Mouse (Mus musculus): ENCODE results near the gene Map3k7. TPM values are rescaled to one million over a fixed set of nuclear protein-coding genes. Genes with fewer than 3 reads are reported as not detected.

Map3k7 gene
- polyA plus RNA-seq, 1 experiment from 2014 or later, result 23.5 TPM

DNA sequence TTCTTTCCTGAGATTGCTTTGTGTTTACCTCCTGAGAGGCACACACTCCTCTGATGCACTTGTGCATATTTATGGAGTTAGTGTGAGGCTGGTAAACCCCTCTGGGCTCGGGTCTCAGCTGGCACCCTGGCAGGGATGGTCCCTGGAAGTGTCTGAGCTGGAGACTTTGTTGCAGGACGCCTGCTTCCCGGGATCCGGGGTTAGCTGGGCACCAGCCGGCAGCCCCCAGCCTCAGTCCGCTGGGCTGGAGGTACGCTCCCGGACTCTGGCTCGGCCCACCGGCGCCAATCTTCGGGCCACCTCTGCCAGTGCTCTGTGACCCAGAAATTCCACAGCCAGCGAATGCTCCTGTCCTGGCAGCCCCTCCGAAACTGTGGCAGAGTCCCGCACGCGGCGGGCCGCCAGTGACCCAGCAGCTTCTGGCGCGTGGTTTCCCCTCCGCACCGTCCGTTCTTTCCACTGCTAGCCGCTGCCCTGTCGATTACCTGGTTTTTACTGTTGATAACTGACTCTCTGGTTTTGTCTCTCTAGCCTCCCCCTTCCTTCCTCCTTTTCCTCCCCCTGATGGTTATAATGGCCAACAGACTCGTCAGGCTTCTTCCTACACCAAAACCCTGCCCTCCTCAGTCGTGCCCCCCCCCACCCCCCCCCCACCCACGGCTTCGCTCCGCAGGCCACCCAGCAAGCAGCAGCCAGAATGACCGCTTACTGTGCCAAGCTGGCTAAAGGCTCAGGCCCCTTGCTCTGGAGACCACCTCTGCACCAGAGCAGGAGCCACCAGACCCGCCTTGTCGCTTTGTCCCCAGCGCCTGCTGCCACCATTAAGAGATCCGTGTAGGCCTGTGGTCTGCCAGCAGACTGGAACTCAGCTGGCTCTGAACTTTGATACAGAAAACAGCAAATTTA, 26.3 kb upstream of the Map3k7 start:
- Histone ChIP-seq H3K4me2 (peak overlapping the region; percentile 97), H3K4me3 (peak overlapping the region; percentile 61), H3K27ac (0 out of 2 replicates have a peak overlapping the region, but pooled peaks have one; percentile 39), H3K4me1 (replicated peaks) (peaks cover 13% of the 10 kb centered on the region), H3K9me3 (replicated peaks) (no peaks in the 10 kb centered on the region), H3K9ac (peak overlapping the region; percentile 72), H3K36me3 (no peaks in the 10 kb centered on the region), H3K27me3 (no peaks in the 10 kb centered on the region)
- 2% methylated on average over 36 of the region's 36 CpGs for WGBS
- ATAC-seq (replicated peaks; ENCODE audit: insufficient number of reproducible peaks, insufficient read depth, low FRiP score, low read depth), result 0 out of 2 replicates have a peak, but pooled peaks have one; percentile 18

DNA sequence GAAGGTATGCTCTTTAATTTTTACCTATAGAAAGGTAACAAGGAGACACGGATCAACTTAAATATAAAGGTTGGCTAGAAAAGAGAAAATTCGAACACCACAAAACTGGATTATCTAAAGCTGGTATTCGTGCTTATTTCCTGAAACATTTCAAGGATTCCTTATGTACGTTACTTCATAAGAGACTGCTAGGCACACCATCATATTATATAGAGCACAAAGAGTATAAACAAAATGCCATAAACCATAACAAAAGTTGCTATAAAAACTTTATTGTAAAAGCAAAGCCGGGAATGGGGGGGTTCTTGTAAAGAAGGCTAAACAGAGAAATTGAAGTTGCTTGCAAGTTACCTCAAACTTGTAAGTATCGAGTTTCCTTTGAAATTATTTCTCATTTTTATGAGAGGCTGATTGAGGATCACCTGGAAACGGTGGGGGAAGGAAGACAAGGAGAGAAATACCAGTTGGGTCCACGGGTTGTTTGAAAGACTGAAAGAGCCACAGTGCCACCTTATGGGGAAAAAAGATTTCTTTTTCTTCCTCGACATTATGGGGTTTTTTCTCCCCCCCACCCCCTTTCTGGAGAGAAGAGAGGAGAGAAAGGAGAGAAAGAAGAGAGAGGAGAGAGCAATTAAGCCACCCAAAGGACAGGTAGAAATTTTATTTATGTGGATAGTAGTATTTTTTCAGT, 25.3 kb upstream of the Map3k7 start:
- Histone ChIP-seq H3K4me1 (replicated peaks) (peaks cover 13% of the 10 kb centered on the region), H3K27ac (no peak overlapping the region), H3K4me3 (no peak overlapping the region), H3K36me3 (no peaks in the 10 kb centered on the region), H3K4me2 (peak overlapping the region; percentile 25; the same call in 1 of the 2 replicates), H3K9me3 (replicated peaks) (no peaks in the 10 kb centered on the region), H3K27me3 (no peaks in the 10 kb centered on the region), H3K9ac (no peak overlapping the region)
- ATAC-seq (replicated peaks; ENCODE audit: insufficient number of reproducible peaks, insufficient read depth, low FRiP score, low read depth), result no peak
- WGBS, result 35% methylated on average over 9 of the region's 9 CpGs

DNA sequence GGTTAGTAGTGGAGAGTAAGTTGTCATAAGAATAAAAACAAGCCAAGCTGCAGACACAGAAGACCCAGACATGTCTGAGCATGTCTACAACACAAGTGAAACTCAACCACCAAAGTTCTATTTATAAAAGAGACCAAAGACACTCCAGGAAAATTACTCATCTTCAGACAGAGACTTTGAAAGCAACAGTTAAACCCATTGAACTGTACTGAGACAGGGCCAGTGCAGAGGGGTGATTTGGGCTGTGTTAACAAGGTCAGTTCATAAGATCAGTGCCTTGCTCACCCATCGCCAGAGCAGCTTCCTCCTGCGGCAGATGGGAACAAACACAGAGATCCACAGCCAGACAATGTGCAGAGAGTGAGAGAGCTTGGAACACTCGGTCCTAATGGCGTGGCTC, 22.3 kb upstream of the Map3k7 start:
- peaks cover 16% of the 10 kb centered on the region for H3K4me1 ChIP-seq (replicated peaks)
- no peak overlapping the region for H3K9ac ChIP-seq
- ATAC-seq (replicated peaks; ENCODE audit: insufficient number of reproducible peaks, insufficient read depth, low FRiP score, low read depth), result no peak
- no peak overlapping the region for H3K4me2 ChIP-seq
- H3K27ac ChIP-seq, result no peak overlapping the region
- 53% methylated on average over 4 of the region's 4 CpGs for WGBS
- H3K27me3 ChIP-seq, result no peaks in the 10 kb centered on the region
- no peak overlapping the region for H3K4me3 ChIP-seq
- no peaks in the 10 kb centered on the region for H3K9me3 ChIP-seq (replicated peaks)
- H3K36me3 ChIP-seq, result no peaks in the 10 kb centered on the region

DNA sequence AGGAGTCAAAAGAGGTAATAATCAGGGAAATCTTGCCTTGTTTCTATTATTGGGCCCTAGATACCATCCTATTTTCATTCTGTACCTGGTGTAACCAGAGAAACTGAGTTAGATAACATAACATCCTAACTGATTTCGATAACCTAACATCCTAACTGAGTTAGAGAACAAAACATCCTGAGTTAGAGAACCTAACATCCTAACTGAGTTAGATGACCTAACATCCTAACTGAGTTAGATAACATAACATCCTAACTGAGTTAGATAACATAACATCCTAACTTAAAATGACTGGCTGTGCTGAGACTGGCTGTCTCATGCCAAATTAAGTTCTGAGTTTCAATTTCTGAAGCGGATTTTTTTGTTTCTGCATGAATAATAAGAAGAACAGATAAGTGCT, 20.9 kb upstream of the Map3k7 start:
- H3K27me3 ChIP-seq, result no peaks in the 10 kb centered on the region
- H3K9ac ChIP-seq, result no peak overlapping the region
- H3K4me1 ChIP-seq (replicated peaks), result peaks cover 4% of the 10 kb centered on the region; the same call in 1 of the 2 replicates
- 75% methylated on average over 2 of the region's 2 CpGs for WGBS
- no peaks in the 10 kb centered on the region for H3K9me3 ChIP-seq (replicated peaks)
- no peak overlapping the region for H3K4me3 ChIP-seq
- no peak for ATAC-seq (replicated peaks; ENCODE audit: insufficient number of reproducible peaks, insufficient read depth, low FRiP score, low read depth)
- no peak overlapping the region for H3K4me2 ChIP-seq
- no peaks in the 10 kb centered on the region for H3K36me3 ChIP-seq
- no peak overlapping the region for H3K27ac ChIP-seq

DNA sequence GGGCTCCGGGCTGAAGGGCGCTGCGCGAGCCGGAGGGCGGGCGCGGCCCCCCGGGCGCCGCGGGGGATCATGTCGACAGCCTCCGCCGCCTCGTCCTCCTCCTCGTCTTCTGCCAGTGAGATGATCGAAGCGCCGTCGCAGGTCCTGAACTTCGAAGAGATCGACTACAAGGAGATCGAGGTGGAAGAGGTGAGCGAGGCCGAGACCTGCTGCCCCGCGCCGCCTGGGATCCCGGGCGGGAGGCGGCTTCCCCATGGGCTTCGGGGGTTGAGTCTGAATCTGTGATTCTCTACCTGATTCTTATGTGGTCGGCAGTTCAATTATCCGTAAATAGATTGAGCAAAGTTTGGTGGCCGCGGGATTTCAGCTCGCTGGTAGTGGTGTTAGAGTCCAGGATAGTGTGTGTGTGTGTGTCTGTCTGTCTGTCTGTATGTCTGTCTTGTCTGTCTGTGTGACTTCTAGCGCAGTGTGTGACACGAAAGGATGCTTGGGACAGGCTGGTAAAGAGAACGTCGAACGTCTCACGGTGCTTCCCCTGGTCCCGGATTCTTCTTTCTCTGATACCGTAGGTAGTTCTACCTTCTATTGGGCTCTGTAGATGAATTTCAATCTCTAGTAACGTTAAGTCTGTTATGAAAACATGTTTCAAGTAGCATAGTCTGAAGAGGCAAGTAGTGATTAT, 438 bp downstream of the Map3k7 start:
- peak overlapping the region; percentile 89 for H3K9ac ChIP-seq
- H3K4me3 ChIP-seq, result peak overlapping the region; percentile 83
- WGBS, result under 1% methylated on average over 47 of the region's 47 CpGs
- H3K36me3 ChIP-seq, result no peaks in the 10 kb centered on the region
- peak overlapping the region; percentile 97 for H3K27ac ChIP-seq
- ATAC-seq (replicated peaks; ENCODE audit: insufficient number of reproducible peaks, insufficient read depth, low FRiP score, low read depth), result peak; percentile 15; the same call in 1 of the 2 replicates
- H3K4me1 ChIP-seq (replicated peaks), result peaks cover 29% of the 10 kb centered on the region
- H3K4me2 ChIP-seq, result peak overlapping the region; percentile 71
- H3K9me3 ChIP-seq (replicated peaks), result no peaks in the 10 kb centered on the region
- H3K27me3 ChIP-seq, result no peaks in the 10 kb centered on the region

DNA sequence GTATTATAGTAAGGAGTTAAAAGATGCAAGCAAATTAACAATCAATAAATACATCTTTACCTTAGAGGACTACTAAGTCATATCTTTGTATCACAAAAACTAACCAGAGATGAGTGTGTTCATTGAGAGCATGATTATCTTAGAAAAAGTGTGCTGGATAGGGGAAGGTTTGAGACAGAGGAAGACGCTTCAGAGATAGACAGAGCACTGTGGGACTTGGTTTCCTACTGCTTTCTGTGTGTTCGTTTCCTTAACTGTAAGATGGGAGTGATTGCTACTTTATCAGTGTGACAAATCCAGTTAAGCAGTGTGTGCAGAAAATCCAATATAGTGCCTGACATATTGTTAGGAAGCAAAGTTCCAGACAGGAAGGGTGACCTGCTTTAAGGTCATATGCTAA, 1.3 kb downstream of the Map3k7 start:
- WGBS, result 35% methylated on average over 2 of the region's 2 CpGs
- Histone ChIP-seq H3K9me3 (replicated peaks) (no peaks in the 10 kb centered on the region), H3K36me3 (no peaks in the 10 kb centered on the region), H3K4me1 (replicated peaks) (peaks cover 33% of the 10 kb centered on the region), H3K4me3 (peak overlapping the region; percentile 83), H3K9ac (peak overlapping the region; percentile 89; the same call in 1 of the 2 replicates), H3K27ac (no peak overlapping the region), H3K4me2 (peak overlapping the region; percentile 71), H3K27me3 (no peaks in the 10 kb centered on the region)
- no peak for ATAC-seq (replicated peaks; ENCODE audit: insufficient number of reproducible peaks, insufficient read depth, low FRiP score, low read depth)

DNA sequence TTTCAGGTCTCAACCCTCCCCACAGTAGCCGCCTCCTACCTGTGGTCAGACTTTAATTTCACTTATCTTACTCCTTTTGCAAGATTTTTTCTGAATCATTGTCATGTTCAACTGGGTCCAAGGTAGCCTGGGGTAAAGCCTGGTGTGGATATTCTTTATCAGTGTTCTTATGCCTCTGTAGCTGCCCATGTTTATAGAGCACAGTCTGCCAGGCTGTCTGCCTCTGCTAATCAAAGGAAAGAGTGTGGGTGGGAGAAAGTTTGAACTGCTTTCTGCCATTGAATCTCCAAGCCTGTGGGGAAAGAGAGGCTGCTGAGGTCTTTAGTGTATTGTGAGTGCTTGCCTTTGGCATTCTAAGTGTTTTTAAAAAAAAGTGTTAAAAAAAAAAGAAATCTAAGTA, 7.5 kb downstream of the Map3k7 start:
- Histone ChIP-seq H3K4me2 (no peak overlapping the region), H3K27ac (no peak overlapping the region), H3K9me3 (replicated peaks) (no peaks in the 10 kb centered on the region), H3K27me3 (no peaks in the 10 kb centered on the region), H3K9ac (no peak overlapping the region), H3K36me3 (no peaks in the 10 kb centered on the region), H3K4me3 (no peak overlapping the region), H3K4me1 (replicated peaks) (peaks cover 27% of the 10 kb centered on the region)
- WGBS, result 88% methylated on average over 1 of the region's 1 CpGs
- no peak for ATAC-seq (replicated peaks; ENCODE audit: insufficient number of reproducible peaks, insufficient read depth, low FRiP score, low read depth)

DNA sequence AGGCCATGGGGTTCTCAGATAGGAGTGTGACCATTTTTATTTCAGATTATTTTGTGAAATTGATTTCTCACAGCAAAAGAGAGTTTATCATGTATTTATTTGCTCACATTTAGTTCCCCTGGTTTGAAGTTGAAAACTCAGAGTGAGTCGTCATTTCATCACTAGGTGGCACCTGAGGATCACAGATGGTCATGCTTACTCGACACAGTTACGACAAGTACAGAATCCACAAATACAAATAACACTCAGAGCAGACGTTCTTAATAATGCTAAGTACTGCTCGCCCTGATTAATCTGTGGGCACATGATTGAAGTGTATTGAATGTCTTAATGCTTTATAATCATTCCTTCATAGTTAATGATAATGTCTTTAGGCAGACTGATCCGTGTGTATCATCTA, 8.3 kb downstream of the Map3k7 start:
- Histone ChIP-seq H3K4me3 (no peak overlapping the region), H3K4me2 (no peak overlapping the region), H3K4me1 (replicated peaks) (peaks cover 27% of the 10 kb centered on the region), H3K27me3 (no peaks in the 10 kb centered on the region), H3K27ac (no peak overlapping the region), H3K9me3 (replicated peaks) (no peaks in the 10 kb centered on the region), H3K36me3 (no peaks in the 10 kb centered on the region; the same call in 1 of the 2 replicates), H3K9ac (no peak overlapping the region)
- no peak for ATAC-seq (replicated peaks; ENCODE audit: insufficient number of reproducible peaks, insufficient read depth, low FRiP score, low read depth)
- WGBS, result 53% methylated on average over 6 of the region's 6 CpGs

DNA sequence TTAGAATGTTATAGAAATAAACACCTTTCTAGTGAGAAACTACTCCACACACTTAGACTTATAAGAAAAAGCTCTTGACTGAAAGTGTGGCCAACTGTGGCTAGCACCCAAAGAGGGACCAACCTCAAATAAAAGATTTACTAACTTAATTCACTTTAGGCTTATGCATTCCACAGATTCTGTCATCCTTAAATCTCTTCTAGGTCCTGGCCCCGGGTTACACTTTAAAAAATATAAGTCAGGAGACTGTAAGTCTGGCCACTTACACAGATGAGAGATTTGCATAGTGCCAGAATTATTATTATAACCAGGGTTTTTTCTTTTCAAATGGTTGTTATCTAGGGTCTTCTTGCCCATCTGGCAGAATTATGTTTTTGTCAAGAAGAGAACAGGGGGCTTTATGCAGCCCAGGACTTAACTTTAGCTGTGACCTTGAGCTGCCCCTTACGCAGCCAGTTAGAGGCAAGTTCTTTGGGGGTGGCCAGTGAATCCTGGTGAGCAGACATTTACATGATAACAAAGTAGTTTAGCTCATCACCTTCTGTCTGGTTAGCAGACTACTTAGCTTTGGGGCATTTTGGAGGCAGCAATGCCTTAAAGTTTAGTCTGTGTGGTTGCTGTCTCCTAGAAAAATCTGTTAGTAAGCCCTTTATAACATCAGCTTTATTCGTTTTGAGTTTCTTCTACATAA, 11.5 kb downstream of the Map3k7 start:
- 59% methylated on average over 3 of the region's 3 CpGs for WGBS
- Histone ChIP-seq H3K4me3 (no peak overlapping the region), H3K9ac (no peak overlapping the region), H3K36me3 (peaks cover 21% of the 10 kb centered on the region; the same call in 1 of the 2 replicates), H3K9me3 (replicated peaks) (no peaks in the 10 kb centered on the region), H3K4me2 (no peak overlapping the region), H3K27ac (no peak overlapping the region), H3K27me3 (no peaks in the 10 kb centered on the region), H3K4me1 (replicated peaks) (peaks cover 15% of the 10 kb centered on the region)
- ATAC-seq (replicated peaks; ENCODE audit: insufficient number of reproducible peaks, insufficient read depth, low FRiP score, low read depth), result no peak

DNA sequence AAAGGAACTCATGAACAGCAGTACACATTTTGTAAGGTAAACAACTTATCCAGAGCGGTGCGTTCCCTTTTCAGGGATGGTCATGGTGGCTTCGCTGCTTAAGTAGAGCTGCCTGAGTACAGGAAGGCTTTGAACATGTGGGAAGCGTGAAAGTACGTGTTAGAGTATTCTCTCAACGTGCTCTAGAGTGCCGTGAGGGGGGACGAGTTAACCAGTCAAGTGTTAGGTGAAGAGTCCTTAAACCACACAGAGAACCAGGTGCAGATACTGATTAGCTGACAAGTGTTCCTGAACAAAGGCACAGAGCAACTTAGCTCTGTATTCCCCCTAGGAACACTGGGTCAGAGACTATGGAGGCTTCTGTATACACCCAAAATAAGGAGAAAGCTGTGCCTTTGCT, 18.0 kb downstream of the Map3k7 start:
- ATAC-seq (replicated peaks; ENCODE audit: insufficient number of reproducible peaks, insufficient read depth, low FRiP score, low read depth), result no peak
- Histone ChIP-seq H3K27ac (no peak overlapping the region), H3K36me3 (peaks cover 54% of the 10 kb centered on the region), H3K9me3 (replicated peaks) (no peaks in the 10 kb centered on the region), H3K4me1 (replicated peaks) (no peaks in the 10 kb centered on the region), H3K4me2 (no peak overlapping the region), H3K4me3 (no peak overlapping the region), H3K9ac (no peak overlapping the region), H3K27me3 (no peaks in the 10 kb centered on the region)
- WGBS, result 73% methylated on average over 8 of the region's 8 CpGs

DNA sequence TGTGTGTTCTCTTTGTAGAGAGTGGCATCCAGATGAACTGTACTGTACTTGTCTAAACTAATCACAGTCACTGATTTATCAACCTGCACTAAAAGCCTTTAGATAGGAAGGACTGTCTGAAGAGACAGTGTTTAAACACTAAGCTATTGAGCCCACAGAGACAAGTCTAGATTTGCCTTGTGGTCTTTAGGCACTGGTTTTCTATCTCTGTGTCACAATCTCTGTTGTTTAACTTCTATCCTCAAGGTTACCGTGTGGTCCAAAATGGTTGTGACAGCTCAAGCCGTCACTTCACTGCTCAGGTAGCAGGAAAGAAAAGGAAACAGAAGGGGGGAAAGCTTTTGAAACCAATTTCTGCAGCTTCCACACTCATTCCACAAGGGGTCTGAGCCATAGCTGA, 29.5 kb downstream of the Map3k7 start:
- Histone ChIP-seq H3K27ac (no peak overlapping the region), H3K4me2 (no peak overlapping the region), H3K9ac (no peak overlapping the region), H3K36me3 (peaks cover 51% of the 10 kb centered on the region), H3K4me1 (replicated peaks) (no peaks in the 10 kb centered on the region), H3K9me3 (replicated peaks) (no peaks in the 10 kb centered on the region), H3K4me3 (no peak overlapping the region), H3K27me3 (no peaks in the 10 kb centered on the region)
- ATAC-seq (replicated peaks; ENCODE audit: insufficient number of reproducible peaks, insufficient read depth, low FRiP score, low read depth), result no peak
- 79% methylated on average over 2 of the region's 2 CpGs for WGBS

Measured in heart, embryonic 15.5 days (tissue).